Mouse (Mus musculus): ENCODE data around the gene Crabp1.

- TF ChIP-seq CTCF (IDR thresholded peaks at IDR 0.05; ENCODE audit: extremely low read depth, insufficient read depth, insufficient read length, insufficient replicate concordance) (no peak), POLR2A (IDR thresholded peaks at IDR 0.05; ENCODE audit: low read depth, low read length) (no peak)
Observed at GRCm38 (mm10) chr9:54785215-54785614, 20.7 kb downstream of the Crabp1 start.
